Mouse (Mus musculus) intestine, embryonic 14.5 days (tissue): ENCODE measurements around the gene Tifa. TPM values are rescaled to one million over a fixed set of nuclear protein-coding genes. Genes with fewer than 3 reads are reported as not detected.

Experiments
- ATAC-seq: fragments of 200-750 bp; cut with Nextera tagmentation; replicated peaks from 2 replicates; pipeline ENCODE4 v1.8.0; 2017; ENCODE audit warnings: low read depth, moderate number of reproducible peaks, moderate TSS enrichment, moderate library complexity; ENCODE audit not compliant: low FRiP score, low TSS enrichment
- DNase-seq: peaks from one replicate; pipeline ENCODE4 v3.0.0-alpha.2; 2018; ENCODE audit warnings: low spot score
- H3K27ac ChIP-seq: fragments of 300-500 bp; sonication (generic); 2 replicates; pipeline ENCODE4 v1.5.1; 2014; ENCODE audit warnings: low read depth, mild to moderate bottlenecking, control low read depth
- H3K27me3 ChIP-seq: fragments of 300-500 bp; sonication (generic); replicated peaks from 2 replicates; pipeline ENCODE4 v1.6.1; 2014; ENCODE audit warnings: low read length, control low read depth; ENCODE audit not compliant: control insufficient read depth, insufficient read depth
- H3K36me3 ChIP-seq: fragments of 300-500 bp; sonication (generic); 2 replicates; pipeline ENCODE4 v1.6.1; 2014; ENCODE audit warnings: low read length, control low read depth; ENCODE audit not compliant: control insufficient read depth, insufficient read depth
- H3K4me1 ChIP-seq: fragments of 300-500 bp; sonication (generic); replicated peaks from 2 replicates; pipeline ENCODE4 v1.6.1; 2014; ENCODE audit warnings: low read length, control low read depth, mixed read lengths; ENCODE audit not compliant: control insufficient read depth, insufficient read depth
- H3K4me2 ChIP-seq: fragments of 300-500 bp; sonication (generic); 2 replicates; pipeline ENCODE4 v1.6.1; 2014; ENCODE audit warnings: low read length
- H3K4me3 ChIP-seq: fragments of 300-500 bp; sonication (generic); 2 replicates; pipeline ENCODE4 v1.5.1; 2014; ENCODE audit warnings: low read depth, low read length, control low read depth, mixed read lengths
- H3K9ac ChIP-seq: fragments of 300-500 bp; sonication (generic); 2 replicates; pipeline ENCODE4 v1.6.1; 2014; ENCODE audit warnings: mild to moderate bottlenecking, low read length
- H3K9me3 ChIP-seq: fragments of 300-500 bp; sonication (generic); 2 replicates; pipeline ENCODE4 v1.6.1; 2016; ENCODE audit warnings: low read length, control low read depth; ENCODE audit not compliant: control insufficient read depth
- WGBS: fragments of 180-500 bp; shearing (Covaris S2); extraction: QIAGEN DNeasy Blood & Tissue Kit; methylation state at CpG from one replicate; pipeline ENCODE4 v1.1.7; 2014; 5-methylcytosine and 5-hydroxymethylcytosine counted together
- polyA plus RNA-seq: library from polyadenylated mRNA; unstranded; fragments of >200 nt; fragmentation: Nextera tagmentation; extraction: Ambion mirVana; gene quantifications from 2 replicates; pipeline ENCODE4 v1.2.1, GENCODE M21; 2014

Gene Tifa
- polyA plus RNA-seq, 1 experiment from 2014 or later: 14.0 TPM

- H3K27ac ChIP-seq: peak within 1 kb of the TSS; percentile 77
- peak within 1 kb of the TSS; percentile 51 for H3K9ac ChIP-seq
- H3K4me1 ChIP-seq: peaks cover 20% of the 10 kb centered on the region
- peak within 1 kb of the TSS; percentile 60 for H3K4me3 ChIP-seq
- no peaks in the 10 kb centered on the region for H3K27me3 ChIP-seq
- peak; percentile 95 for DNase-seq
- WGBS: under 1% methylated on average over 75 of the region's 89 CpGs
- peak; percentile 96 for ATAC-seq
- H3K4me2 ChIP-seq: peak within 1 kb of the TSS; percentile 77
- no peaks in the 10 kb centered on the region for H3K36me3 ChIP-seq
- H3K9me3 ChIP-seq: no peaks in the 10 kb centered on the region
These were observed 47.7 kb downstream of the Tifa start, which contains the start of gene Ap1ar for GRCm38 (mm10) chr3:127837154-127837865. TSS of gene Ap1ar (minus strand) at chr3:127837523.

- Histone ChIP-seq H3K4me1 (peaks cover 20% of the 10 kb centered on the region), H3K4me3 (peak overlapping the region; percentile 60), H3K27me3 (no peaks in the 10 kb centered on the region), H3K36me3 (no peaks in the 10 kb centered on the region), H3K27ac (peak overlapping the region; percentile 77), H3K4me2 (peak overlapping the region; percentile 54), H3K9me3 (no peaks in the 10 kb centered on the region), H3K9ac (peak overlapping the region; percentile 51)
- DNase-seq: no peak
- WGBS: 25% methylated on average over 8 of the region's 8 CpGs
- peak; percentile 1; the same call in 1 of the 2 replicates for ATAC-seq
These were observed 48.5 kb downstream of the Tifa start for GRCm38 (mm10) chr3:127837972-127838644.

- 0 out of 2 replicates have a peak, but pooled peaks cover 6% of the 10 kb centered on the region for H3K4me1 ChIP-seq
- ATAC-seq (no peak), DNase-seq (no peak)
- no peaks in the 10 kb centered on the region for H3K36me3 ChIP-seq
- 80% methylated on average over 8 of the region's 8 CpGs for WGBS
- no peak overlapping the region for H3K27ac ChIP-seq
- H3K9me3 ChIP-seq: no peaks in the 10 kb centered on the region
- no peak overlapping the region for H3K4me2 ChIP-seq
- H3K27me3 ChIP-seq: no peaks in the 10 kb centered on the region
- H3K9ac ChIP-seq: no peak overlapping the region
- H3K4me3 ChIP-seq: no peak overlapping the region
These were observed 52.3 kb downstream of the Tifa start for GRCm38 (mm10) chr3:127841926-127842325.

- WGBS: 62% methylated on average over 2 of the region's 2 CpGs
- H3K36me3 ChIP-seq: no peaks in the 10 kb centered on the region
- H3K27ac ChIP-seq: no peak overlapping the region
- DNase-seq (no peak), ATAC-seq (no peak)
- H3K9me3 ChIP-seq: no peaks in the 10 kb centered on the region
- H3K4me1 ChIP-seq: no peaks in the 10 kb centered on the region
- no peak overlapping the region for H3K9ac ChIP-seq
- H3K4me2 ChIP-seq: no peak overlapping the region
- H3K4me3 ChIP-seq: no peak overlapping the region
- H3K27me3 ChIP-seq: no peaks in the 10 kb centered on the region
These were observed 53.8 kb downstream of the Tifa start for GRCm38 (mm10) chr3:127843324-127843940.

GRCm38 (mm10) chr3:127843941-127844327 is 54.3 kb downstream of the Tifa start:
- no peak overlapping the region for H3K4me3 ChIP-seq

GRCm38 (mm10) chr3:127848088-127848808 is 58.6 kb downstream of the Tifa start:
- ATAC-seq (no peak), DNase-seq (peak; percentile 39)
- H3K4me1 ChIP-seq: no peaks in the 10 kb centered on the region
- no peaks in the 10 kb centered on the region for H3K36me3 ChIP-seq
- H3K4me2 ChIP-seq: no peak overlapping the region
- no peak overlapping the region for H3K4me3 ChIP-seq
- no peaks in the 10 kb centered on the region for H3K9me3 ChIP-seq
- no peaks in the 10 kb centered on the region for H3K27me3 ChIP-seq
- no peak overlapping the region for H3K9ac ChIP-seq
- H3K27ac ChIP-seq: no peak overlapping the region
- 81% methylated on average over 11 of the region's 11 CpGs for WGBS

More at GRCm38 (mm10) chr3:127843941-127844327, 54.3 kb downstream of the Tifa start:
- Histone ChIP-seq H3K27ac (no peak overlapping the region), H3K4me1 (no peaks in the 10 kb centered on the region), H3K9ac (no peak overlapping the region), H3K9me3 (no peaks in the 10 kb centered on the region), H3K4me2 (no peak overlapping the region), H3K27me3 (no peaks in the 10 kb centered on the region), H3K36me3 (no peaks in the 10 kb centered on the region)
- no peak for DNase-seq
- 76% methylated on average over 5 of the region's 5 CpGs for WGBS
- ATAC-seq: no peak

- no peaks in the 10 kb centered on the region for H3K36me3 ChIP-seq
- no peaks in the 10 kb centered on the region for H3K4me1 ChIP-seq
- no peak overlapping the region for H3K9ac ChIP-seq
- ATAC-seq: no peak
- WGBS: 75% methylated on average over 5 of the region's 5 CpGs
- H3K4me3 ChIP-seq: no peak overlapping the region
- no peaks in the 10 kb centered on the region for H3K9me3 ChIP-seq
- H3K4me2 ChIP-seq: no peak overlapping the region
- DNase-seq: no peak
- H3K27me3 ChIP-seq: no peaks in the 10 kb centered on the region
- H3K27ac ChIP-seq: no peak overlapping the region
These were observed 60.3 kb downstream of the Tifa start for GRCm38 (mm10) chr3:127849922-127850321.
